Mouse (Mus musculus) MEL (cell line): ENCODE results near the gene Pacsin2. TPM values are rescaled to one million over a fixed set of nuclear protein-coding genes. Genes with fewer than 3 reads are reported as not detected.

ENCODE experiments used
- DNase-seq: peaks from one replicate; pipeline ENCODE4 v3.0.0; 2011; ENCODE audit warnings: low read depth, low spot score
- H3K27ac ChIP-seq: 2 replicates; pipeline ENCODE4 v1.5.1; 2012; ENCODE audit warnings: low read depth, mild to moderate bottlenecking, control low read depth, low read length, moderate library complexity; ENCODE audit not compliant: control insufficient read depth
- H3K27me3 ChIP-seq, 2 experiments: fragments of 150-350 bp in 1 of 2; sonication (generic) in 1 of 2; 2 replicates each; pipeline ENCODE4 v1.6.1; 2012; ENCODE audit warnings: low read length in 2 of 2, mild to moderate bottlenecking in 2 of 2, improper control_type of control experiment in 1 of 2, moderate library complexity in 1 of 2; ENCODE audit not compliant: insufficient read depth in 2 of 2, control insufficient read depth in 1 of 2
- H3K36me3 ChIP-seq, 2 experiments: 2 replicates each; pipeline ENCODE4 v1.6.1; 2012 to 2014; ENCODE audit warnings: low read length in 2 of 2, improper control_type of control experiment in 1 of 2, inconsistent platforms in 1 of 2, mild to moderate bottlenecking in 1 of 2; ENCODE audit not compliant: insufficient read depth in 2 of 2, control insufficient read depth in 1 of 2
- H3K4me1 ChIP-seq, 2 experiments: fragments of 150-350 bp in 1 of 2; sonication (generic) in 1 of 2; 2 replicates each; pipeline ENCODE4 v1.6.1; 2012; ENCODE audit warnings: low read length in 2 of 2, improper control_type of control experiment in 1 of 2, mild to moderate bottlenecking in 1 of 2; ENCODE audit not compliant: insufficient read depth in 2 of 2, control insufficient read depth in 1 of 2
- H3K4me3 ChIP-seq, 2 experiments: fragments of 150-350 bp in 1 of 2; sonication (generic) in 1 of 2; 2 replicates each; pipeline ENCODE4 v1.5.1; 2012; ENCODE audit warnings: low read depth in 2 of 2, low read length in 2 of 2, mild to moderate bottlenecking in 2 of 2, moderate library complexity in 2 of 2, control low read depth in 1 of 2, improper control_type of control experiment in 1 of 2; ENCODE audit not compliant: control insufficient read depth in 1 of 2, insufficient read depth in 1 of 2
- H3K79me2 ChIP-seq: 2 replicates; pipeline ENCODE4 v1.6.1; 2012; ENCODE audit warnings: mild to moderate bottlenecking, low read length, moderate library complexity; ENCODE audit not compliant: control insufficient read depth, poor library complexity, insufficient read depth
- H3K9ac ChIP-seq: 2 replicates; pipeline ENCODE4 v1.6.1; 2012; ENCODE audit warnings: low read depth, mild to moderate bottlenecking, control low read depth, low read length, moderate library complexity; ENCODE audit not compliant: control insufficient read depth, poor library complexity, severe bottlenecking
- H3K9me3 ChIP-seq: fragments of 150-350 bp; sonication (generic); replicated peaks from 2 replicates; pipeline ENCODE4 v1.6.1; 2012; ENCODE audit warnings: mild to moderate bottlenecking, low read length, improper control_type of control experiment, moderate library complexity; ENCODE audit not compliant: insufficient read depth
- CTCF ChIP-seq, 3 experiments: IDR thresholded peaks in 2 of 3; conservative IDR thresholded peaks in 1 of 3; 2 replicates each; pipeline ENCODE4 v1.5.1; 2011 to 2012; ENCODE audit warnings: low read length in 3 of 3, low read depth in 2 of 3, mild to moderate bottlenecking in 2 of 3, improper control_type of control experiment in 1 of 3, inconsistent platforms in 1 of 3, mixed read lengths in 1 of 3, moderate library complexity in 1 of 3; ENCODE audit not compliant: control insufficient read depth in 1 of 3, insufficient read depth in 1 of 3, poor library complexity in 1 of 3, severe bottlenecking in 1 of 3
- E2F4 ChIP-seq: IDR thresholded peaks from 2 replicates; pipeline ENCODE4 v1.6.1; 2011; ENCODE audit warnings: low read depth, low read length, improper control_type of control experiment, borderline replicate concordance
- ELF1 ChIP-seq: IDR thresholded peaks from 2 replicates; pipeline ENCODE4 v1.6.1; 2014; ENCODE audit warnings: low read depth, mild to moderate bottlenecking, inconsistent platforms, low read length, improper control_type of control experiment, moderate library complexity
- EP300 ChIP-seq, 2 experiments: IDR thresholded peaks; 2 replicates each; pipeline ENCODE4 v1.6.1; 2011; ENCODE audit warnings: improper control_type of control experiment in 2 of 2, low read length in 2 of 2, low read depth in 1 of 2, mild to moderate bottlenecking in 1 of 2
- GATA1 ChIP-seq: IDR thresholded peaks from 2 replicates; pipeline ENCODE4 v1.6.1; 2011; ENCODE audit warnings: low read depth, low read length, improper control_type of control experiment
- HCFC1 ChIP-seq: IDR thresholded peaks from 2 replicates; pipeline ENCODE4 v1.6.1; 2012; ENCODE audit warnings: low read depth, mild to moderate bottlenecking, inconsistent platforms, low read length, improper control_type of control experiment, moderate library complexity
- MAZ ChIP-seq: IDR thresholded peaks from 2 replicates; pipeline ENCODE4 v1.6.1; 2012; ENCODE audit warnings: low read depth, mild to moderate bottlenecking, inconsistent platforms, low read length, improper control_type of control experiment
- MXI1 ChIP-seq: IDR thresholded peaks from 2 replicates; pipeline ENCODE4 v1.6.1; 2011; ENCODE audit warnings: mild to moderate bottlenecking, low read depth, low read length, improper control_type of control experiment
- MYC ChIP-seq: IDR thresholded peaks from 2 replicates; pipeline ENCODE4 v1.6.1; 2011; ENCODE audit warnings: low read depth, mild to moderate bottlenecking, low read length, improper control_type of control experiment, moderate library complexity
- NELFE ChIP-seq: IDR thresholded peaks from 2 replicates; pipeline ENCODE4 v1.6.1; 2011; ENCODE audit warnings: low read depth, low read length, improper control_type of control experiment
- NRF1 ChIP-seq: IDR thresholded peaks from 2 replicates; pipeline ENCODE4 v1.6.1; 2014; ENCODE audit warnings: low read depth, mild to moderate bottlenecking, inconsistent platforms, low read length, improper control_type of control experiment, moderate library complexity; ENCODE audit not compliant: poor library complexity, insufficient read depth, severe bottlenecking
- POLR2A ChIP-seq, 2 experiments: IDR thresholded peaks; 2 replicates each; pipeline ENCODE4 v1.6.1; 2011 to 2012; ENCODE audit warnings: low read length in 2 of 2, mild to moderate bottlenecking in 2 of 2, control low read depth in 1 of 2, improper control_type of control experiment in 1 of 2, low read depth in 1 of 2, moderate library complexity in 1 of 2; ENCODE audit not compliant: control insufficient read depth in 1 of 2, insufficient read depth in 1 of 2, poor library complexity in 1 of 2
- POLR2AphosphoS2 ChIP-seq: IDR thresholded peaks from 2 replicates; pipeline ENCODE4 v1.6.1; 2011; ENCODE audit warnings: low read length, improper control_type of control experiment
- POLR2AphosphoS5 ChIP-seq: IDR thresholded peaks from 2 replicates; pipeline ENCODE4 v1.6.1; 2012; ENCODE audit warnings: low read depth, borderline replicate concordance, mild to moderate bottlenecking, inconsistent platforms, low read length, moderate library complexity, mixed read lengths
- RAD21 ChIP-seq: IDR thresholded peaks from 2 replicates; pipeline ENCODE4 v1.6.1; 2011; ENCODE audit warnings: mild to moderate bottlenecking, low read depth, low read length, improper control_type of control experiment
- SIN3A ChIP-seq: IDR thresholded peaks from 2 replicates; pipeline ENCODE4 v1.6.1; 2012; ENCODE audit warnings: low read length, improper control_type of control experiment, inconsistent platforms
- SMC3 ChIP-seq: IDR thresholded peaks from 2 replicates; pipeline ENCODE4 v1.6.1; 2011; ENCODE audit warnings: low read depth, low read length, improper control_type of control experiment
- TAL1 ChIP-seq: IDR thresholded peaks from 2 replicates; pipeline ENCODE4 v1.6.1; 2012; ENCODE audit warnings: mild to moderate bottlenecking, inconsistent platforms, low read length, moderate library complexity, mixed read lengths
- TBP ChIP-seq: IDR thresholded peaks from 2 replicates; pipeline ENCODE4 v1.8.0; 2011; ENCODE audit warnings: low read depth, low read length, improper control_type of control experiment
- TCF12 ChIP-seq: IDR thresholded peaks from 2 replicates; pipeline ENCODE4 v1.6.1; 2014; ENCODE audit warnings: low read depth, mild to moderate bottlenecking, inconsistent platforms, low read length, improper control_type of control experiment, moderate library complexity
- UBTF ChIP-seq: IDR thresholded peaks from 2 replicates; pipeline ENCODE4 v1.6.1; 2012; ENCODE audit warnings: low read depth, mild to moderate bottlenecking, inconsistent platforms, low read length, improper control_type of control experiment, moderate library complexity, borderline replicate concordance; ENCODE audit not compliant: insufficient read depth
- USF1 ChIP-seq: IDR thresholded peaks from 2 replicates; pipeline ENCODE4 v1.6.1; 2014; ENCODE audit warnings: low read depth, mild to moderate bottlenecking, inconsistent platforms, low read length, improper control_type of control experiment, moderate library complexity
- ZNF384 ChIP-seq: IDR thresholded peaks from 2 replicates; pipeline ENCODE4 v1.6.1; 2012; ENCODE audit warnings: low read depth, mild to moderate bottlenecking, inconsistent platforms, low read length, improper control_type of control experiment
- polyA plus RNA-seq, 2 experiments: library from polyadenylated mRNA; stranded (reverse) in 1 of 2; unstranded in 1 of 2; fragments of >175 nt in 1 of 2; fragments of >200 nt in 1 of 2; gene quantifications; 2 replicates each; pipeline versions ENCODE4 v1.2.1 to v1.2.4; 2012; ENCODE audit warnings: low replicate concordance in 2 of 2, low read depth in 1 of 2; ENCODE audit not compliant: insufficient read length in 2 of 2, insufficient read depth in 1 of 2, missing spikeins in 1 of 2
- total RNA-seq: library from RNA; depleted of rRNA; stranded (reverse); fragments of 300-350 nt; gene quantifications from 2 replicates; pipeline ENCODE4 v1.2.3, GENCODE M21; 2012

The Pacsin2 gene
- total and polyA plus RNA-seq, 3 experiments = 58.7 to 425 (median 103) TPM

- Histone ChIP-seq H3K4me1 (peaks cover 14 to 16% of the 10 kb centered on the region in 2 experiments), H3K79me2 (peaks cover 42% of the 10 kb centered on the region), H3K36me3 (peaks cover 0 to 17% of the 10 kb centered on the region in 2 experiments; a peak in 2 of 4 replicates), H3K27ac (no peak overlapping the region), H3K9ac (no peak overlapping the region), H3K27me3 (no peaks in the 10 kb centered on the region), H3K9me3 (no peaks in the 10 kb centered on the region), H3K4me3 (no peak overlapping the region)
- no peak for TF ChIP-seq GATA1
- no peak for TF ChIP-seq UBTF
- no peak for TF ChIP-seq SIN3A
- TF ChIP-seq MXI1 = no peak
- TF ChIP-seq RAD21 = no peak
- no peak for TF ChIP-seq SMC3
- no peak for TF ChIP-seq USF1
- no peak for DNase-seq
These were observed 16.4 kb downstream of the Pacsin2 start for GRCm38 (mm10) chr15:83447791-83448544.

- Histone ChIP-seq H3K4me1 (peaks cover 10 to 14% of the 10 kb centered on the region in 2 experiments), H3K4me3 (no peak overlapping the region), H3K36me3 (peaks cover 0 to 11% of the 10 kb centered on the region in 2 experiments; a peak in 2 of 4 replicates), H3K79me2 (peaks cover 48% of the 10 kb centered on the region), H3K27me3 (no peaks in the 10 kb centered on the region), H3K27ac (no peak overlapping the region), H3K9me3 (no peaks in the 10 kb centered on the region), H3K9ac (no peak overlapping the region)
- DNase-seq = no peak
- TF ChIP-seq CTCF (IDR thresholded peaks at IDR 0.05 in 2 of 3, conservative IDR thresholded peaks at IDR 0.05 in 1 of 3; ENCODE audit: control insufficient read depth in 1 of 3, insufficient read depth in 1 of 3, low read depth in 2 of 3, low read length in 3 of 3, poor library complexity in 1 of 3, severe bottlenecking in 1 of 3) = no peak
- no peak for TF ChIP-seq TCF12
- TF ChIP-seq POLR2AphosphoS2 = no peak
- TF ChIP-seq ELF1 = no peak
- TF ChIP-seq POLR2A (IDR thresholded peaks at IDR 0.05; ENCODE audit: control insufficient read depth in 1 of 2, insufficient read depth in 1 of 2, low read depth in 1 of 2, low read length in 2 of 2, poor library complexity in 1 of 2) = no peak
- no peak for TF ChIP-seq MXI1
- no peak for TF ChIP-seq MYC
- no peak for TF ChIP-seq NELFE
- no peak for TF ChIP-seq POLR2AphosphoS5
- TF ChIP-seq NRF1 = no peak
- TF ChIP-seq SIN3A = no peak
- no peak for TF ChIP-seq HCFC1
- TF ChIP-seq ZNF384 = no peak
- no peak for TF ChIP-seq TBP
- no peak for TF ChIP-seq USF1
- TF ChIP-seq E2F4 = no peak
- TF ChIP-seq MAZ = no peak
- no peak for TF ChIP-seq GATA1
- no peak for TF ChIP-seq TAL1
- no peak for TF ChIP-seq EP300 (IDR thresholded peaks at IDR 0.05; ENCODE audit: low read depth in 1 of 2, low read length in 2 of 2)
These were observed 18.5 kb downstream of the Pacsin2 start for GRCm38 (mm10) chr15:83445908-83446307.
